Mouse (Mus musculus) CH12.LX (cell line): Measurements from ENCODE around the gene Foxa1. TPM values are rescaled to one million over a fixed set of nuclear protein-coding genes. Genes with fewer than 3 reads are reported as not detected.
A peak's percentile ranks its signal among the peaks of the same experiment; 100 is the strongest.

Experiments
- DNase-seq: peaks from one replicate; pipeline ENCODE4 v3.0.0-alpha.2; 2013; ENCODE audit errors: extremely low read depth
- H3K27ac ChIP-seq: 2 replicates; pipeline ENCODE4 v1.5.1; 2012; ENCODE audit warnings: low read depth, mild to moderate bottlenecking, control low read depth, moderate library complexity; ENCODE audit not compliant: insufficient read depth
- H3K27me3 ChIP-seq: replicated peaks from 2 replicates; pipeline ENCODE3; 2012; ENCODE audit warnings: inconsistent platforms
- H3K36me3 ChIP-seq, 2 experiments: replicated peaks in 1 of 2; 2 replicates each; pipeline versions ENCODE3 to v1.6.1; 2012; ENCODE audit warnings: inconsistent platforms in 1 of 2, low read length in 1 of 2, mild to moderate bottlenecking in 1 of 2, mixed read lengths in 1 of 2, moderate library complexity in 1 of 2; ENCODE audit not compliant: control insufficient read depth in 1 of 2, insufficient read depth in 1 of 2
- H3K4me1 ChIP-seq, 2 experiments: 2 replicates each; pipeline ENCODE4 v1.6.1; 2012; ENCODE audit warnings: inconsistent platforms in 1 of 2, moderate library complexity in 1 of 2; ENCODE audit not compliant: insufficient read depth in 2 of 2, control insufficient read depth in 1 of 2
- H3K4me2 ChIP-seq: 2 replicates; pipeline ENCODE4 v1.6.1; 2012; ENCODE audit warnings: low read depth, mild to moderate bottlenecking, control low read depth; ENCODE audit not compliant: poor library complexity, insufficient read depth, severe bottlenecking
- H3K4me3 ChIP-seq, 3 experiments: fragments of 150-350 bp in 1 of 3; sonication (generic) in 1 of 3; replicated peaks in 1 of 3; 2 replicates each; pipeline versions ENCODE3 to v1.5.1; 2011 to 2012; ENCODE audit warnings: low read depth in 2 of 3, low read length in 2 of 3, mild to moderate bottlenecking in 2 of 3, moderate library complexity in 2 of 3, control low read depth in 1 of 3, improper control_type of control experiment in 1 of 3, inconsistent platforms in 1 of 3, mixed read lengths in 1 of 3; ENCODE audit not compliant: poor library complexity in 1 of 3
- H3K79me2 ChIP-seq: replicated peaks from 2 replicates; pipeline ENCODE4 v1.6.1; 2012; ENCODE audit warnings: mild to moderate bottlenecking, moderate library complexity; ENCODE audit not compliant: control insufficient read depth, poor library complexity, insufficient read depth, severe bottlenecking; ENCODE audit errors: extremely low read depth
- H3K9ac ChIP-seq: 2 replicates; pipeline ENCODE4 v1.6.1; 2012; ENCODE audit warnings: low read depth, mild to moderate bottlenecking, control low read depth, moderate library complexity; ENCODE audit not compliant: insufficient read depth
- H3K9me3 ChIP-seq: replicated peaks from 2 replicates; pipeline ENCODE3; 2012; ENCODE audit warnings: low read length, inconsistent platforms, mixed read lengths
- BHLHE40 ChIP-seq: IDR thresholded peaks from 2 replicates; pipeline ENCODE4 v1.6.1; 2011; ENCODE audit warnings: mild to moderate bottlenecking, low read depth, low read length, improper control_type of control experiment
- E2F4 ChIP-seq: IDR thresholded peaks from 2 replicates; pipeline ENCODE4 v1.6.1; 2011; ENCODE audit warnings: low read depth, low read length, improper control_type of control experiment; ENCODE audit not compliant: insufficient replicate concordance
- ELF1 ChIP-seq: IDR thresholded peaks from 2 replicates; pipeline ENCODE4 v1.6.1; 2014; ENCODE audit warnings: low read depth, mild to moderate bottlenecking, inconsistent platforms, low read length, improper control_type of control experiment
- ETS1 ChIP-seq: conservative IDR thresholded peaks from 2 replicates; pipeline ENCODE4 v1.6.1; 2012; ENCODE audit warnings: low read depth, mild to moderate bottlenecking, inconsistent platforms, low read length, improper control_type of control experiment, moderate library complexity
- KAT2A ChIP-seq: IDR thresholded peaks from 2 replicates; pipeline ENCODE4 v1.6.1; 2012; ENCODE audit warnings: low read length, improper control_type of control experiment, inconsistent platforms; ENCODE audit not compliant: insufficient replicate concordance
- MEF2A ChIP-seq: IDR thresholded peaks from 2 replicates; pipeline ENCODE4 v1.6.1; 2014; ENCODE audit warnings: low read depth, mild to moderate bottlenecking, inconsistent platforms, low read length, improper control_type of control experiment, borderline replicate concordance
- MYC ChIP-seq: IDR thresholded peaks from 2 replicates; pipeline ENCODE4 v1.6.1; 2011; ENCODE audit warnings: low read depth, mild to moderate bottlenecking, improper control_type of control experiment, low read length
- NELFE ChIP-seq: IDR thresholded peaks from 2 replicates; pipeline ENCODE4 v1.6.1; 2011; ENCODE audit warnings: low read depth, low read length, improper control_type of control experiment
- SMC3 ChIP-seq: IDR thresholded peaks from 2 replicates; pipeline ENCODE4 v1.6.1; 2011; ENCODE audit warnings: low read depth, low read length, improper control_type of control experiment
- USF1 ChIP-seq: IDR thresholded peaks from 2 replicates; pipeline ENCODE4 v1.6.1; 2014; ENCODE audit warnings: low read depth, mild to moderate bottlenecking, inconsistent platforms, low read length, improper control_type of control experiment
- USF2 ChIP-seq: conservative IDR thresholded peaks from 2 replicates; pipeline ENCODE4 v1.6.1; 2011; ENCODE audit warnings: low read depth, low read length, improper control_type of control experiment
- ZC3H11A ChIP-seq: IDR thresholded peaks from 2 replicates; pipeline ENCODE4 v1.6.1; 2012; ENCODE audit warnings: low read depth, mild to moderate bottlenecking, inconsistent platforms, low read length, improper control_type of control experiment
- ZKSCAN1 ChIP-seq: IDR thresholded peaks from 2 replicates; pipeline ENCODE4 v1.6.1; 2012; ENCODE audit warnings: low read depth, inconsistent platforms, low read length, improper control_type of control experiment, borderline replicate concordance
- ZNF384 ChIP-seq: IDR thresholded peaks from 2 replicates; pipeline ENCODE4 v1.6.1; 2012; ENCODE audit warnings: low read depth, low read length, improper control_type of control experiment, inconsistent platforms
- dilution Hi-C: fragments of 300-500 bp; cut with MboI; formaldehyde crosslinking; loops from 2 replicates; pipeline ENCODE4 v1.14.3; 2020; ENCODE audit warnings: low sequenced_read_pairs; ENCODE audit not compliant: extremely low pct_unique_long_range_greater_than_20kb, extremely low pct_ligation_motif_present
- in situ Hi-C: fragments of 300-500 bp; cut with MboI; formaldehyde crosslinking; loops from 3 replicates; pipeline ENCODE4 v1.14.3; 2019; ENCODE audit warnings: low sequenced_read_pairs, low pct_ligation_motif_present, low pct_unique_long_range_greater_than_20kb, mixed read lengths
- polyA plus RNA-seq: library from polyadenylated mRNA; unstranded; fragments of >175 nt; gene quantifications from 2 replicates; pipeline ENCODE4 v1.2.1, GENCODE M21; 2012; ENCODE audit warnings: low read depth; ENCODE audit not compliant: insufficient read length
- total RNA-seq, 2 experiments: library from RNA; depleted of rRNA; stranded (reverse); fragments of 300-350 nt in 1 of 2; fragments of >200 nt in 1 of 2; gene quantifications; 2 replicates each; pipeline ENCODE4 v1.2.3; 2012 to 2014

Gene Foxa1
- total and polyA plus RNA-seq, 3 experiments, result not detected

GRCm38 (mm10) chr12:57508938-57509337 is 37.8 kb downstream of the Foxa1 start:
- in situ Hi-C loops (no loop called here), dilution Hi-C loops (no loop called here)
- no peaks in the 10 kb centered on the region for H3K36me3 ChIP-seq

GRCm38 (mm10) chr12:57505329-57505728 is 41.4 kb downstream of the Foxa1 start:
- dilution Hi-C loops (no loop called here), in situ Hi-C loops (no loop called here)
- H3K4me1 ChIP-seq, result peaks cover 0 to 3% of the 10 kb centered on the region in 2 experiments; a peak in 1 of 4 replicates
- H3K27ac ChIP-seq, result no peak overlapping the region
- H3K27me3 ChIP-seq, result no peaks in the 10 kb centered on the region
- no peak overlapping the region for H3K9ac ChIP-seq
- H3K9me3 ChIP-seq, result no peaks in the 10 kb centered on the region
- 0 out of 2 replicates have a peak overlapping the region, but pooled peaks have one; percentile 1 for H3K4me2 ChIP-seq
- no peaks in the 10 kb centered on the region for H3K79me2 ChIP-seq
- no peak for DNase-seq
- H3K4me3 ChIP-seq, result no peak overlapping the region
- no peaks in the 10 kb centered on the region for H3K36me3 ChIP-seq
- peak; percentile 45; the same call in 1 of the 2 replicates for TF ChIP-seq ELF1
- peak; percentile 30; the same call in 1 of the 2 replicates for TF ChIP-seq USF2
- no peak for TF ChIP-seq ZC3H11A
- TF ChIP-seq ZKSCAN1, result no peak
- peak; percentile 28 for TF ChIP-seq USF1
- 0 out of 2 replicates have a peak, but pooled peaks have one; percentile 34 for TF ChIP-seq BHLHE40
- TF ChIP-seq, all 38 proteins: peak for 4

More at GRCm38 (mm10) chr12:57508938-57509337, 37.8 kb downstream of the Foxa1 start:
- H3K27ac ChIP-seq, result no peak overlapping the region
- H3K4me3 ChIP-seq, result no peak overlapping the region
- TF ChIP-seq MYC (no peak), MEF2A (no peak), SMC3 (no peak), ZNF384 (no peak), ETS1 (no peak), ELF1 (no peak), NELFE (no peak)
- H3K79me2 ChIP-seq, result no peaks in the 10 kb centered on the region
- H3K27me3 ChIP-seq, result no peaks in the 10 kb centered on the region
- no peak overlapping the region for H3K9ac ChIP-seq
- no peaks in the 10 kb centered on the region for H3K9me3 ChIP-seq
- H3K4me1 ChIP-seq, result peaks cover 0 to 3% of the 10 kb centered on the region in 2 experiments; a peak in 1 of 4 replicates
- no peak overlapping the region for H3K4me2 ChIP-seq
- DNase-seq, result no peak

GRCm38 (mm10) chr12:57500246-57500645 is 46.5 kb downstream of the Foxa1 start:
- H3K27ac ChIP-seq, result no peak overlapping the region
- in situ Hi-C loops, result no loop called here
- TF ChIP-seq KAT2A, result no peak
- TF ChIP-seq SMC3, result no peak
- TF ChIP-seq E2F4, result no peak
- TF ChIP-seq USF2, result no peak
- H3K9me3 ChIP-seq, result no peaks in the 10 kb centered on the region
- H3K4me1 ChIP-seq, result peaks cover 0 to 1% of the 10 kb centered on the region in 2 experiments; a peak in 1 of 4 replicates
- no peaks in the 10 kb centered on the region for H3K27me3 ChIP-seq
- H3K79me2 ChIP-seq, result no peaks in the 10 kb centered on the region
- dilution Hi-C loops, result no loop called here
- H3K4me2 ChIP-seq, result no peak overlapping the region
- H3K36me3 ChIP-seq, result no peaks in the 10 kb centered on the region
- no peak for DNase-seq
- no peak overlapping the region for H3K9ac ChIP-seq
- no peak overlapping the region for H3K4me3 ChIP-seq
